Mouse (Mus musculus) forebrain, embryonic 11.5 days (tissue): ENCODE data around the gene Car1. TPM values are rescaled to one million over a fixed set of nuclear protein-coding genes. Genes with fewer than 3 reads are reported as not detected.

ENCODE experiments used
- ATAC-seq: fragments of 200-750 bp; cut with Nextera tagmentation; replicated peaks from 2 replicates; pipeline ENCODE4 v1.8.0; 2017; ENCODE audit warnings: moderate TSS enrichment; ENCODE audit not compliant: low FRiP score
- DNase-seq: peaks from one replicate; pipeline ENCODE4 v3.0.0-alpha.2; 2017; ENCODE audit warnings: low spot score
- H3K27ac ChIP-seq: fragments of 300-500 bp; sonication (generic); 2 replicates; pipeline ENCODE4 v1.5.1; 2014; ENCODE audit warnings: low read depth, low read length
- H3K27me3 ChIP-seq: fragments of 300-500 bp; sonication (generic); 2 replicates; pipeline ENCODE4 v1.6.1; 2014; ENCODE audit warnings: mild to moderate bottlenecking, low read length, mixed read lengths; ENCODE audit not compliant: control insufficient read depth, insufficient read depth
- H3K36me3 ChIP-seq: fragments of 300-500 bp; sonication (generic); 2 replicates; pipeline ENCODE4 v1.6.1; 2014; ENCODE audit warnings: mild to moderate bottlenecking, low read length, moderate library complexity, mixed read lengths; ENCODE audit not compliant: control insufficient read depth, insufficient read depth
- H3K4me1 ChIP-seq: fragments of 300-500 bp; sonication (generic); replicated peaks from 2 replicates; pipeline ENCODE4 v1.6.1; 2014; ENCODE audit warnings: low read length, mixed read lengths; ENCODE audit not compliant: control insufficient read depth, insufficient read depth
- H3K4me2 ChIP-seq: fragments of 300-500 bp; sonication (generic); 2 replicates; pipeline ENCODE4 v1.6.1; 2014; ENCODE audit warnings: low read depth, mild to moderate bottlenecking, low read length, moderate library complexity, mixed read lengths; ENCODE audit not compliant: severe bottlenecking
- H3K4me3 ChIP-seq: fragments of 300-500 bp; sonication (generic); 2 replicates; pipeline ENCODE4 v1.5.1; 2014; ENCODE audit warnings: low read depth, low read length
- H3K9ac ChIP-seq: fragments of 300-500 bp; sonication (generic); 2 replicates; pipeline ENCODE4 v1.6.1; 2014; ENCODE audit warnings: low read length
- H3K9me3 ChIP-seq: fragments of 300-500 bp; sonication (generic); 2 replicates; pipeline ENCODE4 v1.6.1; 2016; ENCODE audit warnings: low read length, mixed read lengths; ENCODE audit not compliant: control insufficient read depth
- WGBS: fragments of 180-500 bp; shearing (Covaris S2); extraction: QIAGEN DNeasy Blood & Tissue Kit; methylation state at CpG from one replicate; pipeline ENCODE4 v1.1.7; 2014; 5-methylcytosine and 5-hydroxymethylcytosine counted together
- polyA plus RNA-seq: library from polyadenylated mRNA; unstranded; fragments of >200 nt; fragmentation: Nextera tagmentation; extraction: Ambion mirVana; gene quantifications from 2 replicates; pipeline ENCODE4 v1.2.1, GENCODE M21; 2014

The Car1 gene
- polyA plus RNA-seq = 0.20 TPM in 1 of 2 replicates, not detected in the other

GRCm38 (mm10) chr3:14808211-14808610 is at the start of gene Car1:
TSS of gene Car1 (minus strand) at chr3:14808368.
- Histone ChIP-seq H3K9ac (no peak within 1 kb of the TSS), H3K27me3 (no peaks in the 10 kb centered on the region), H3K4me1 (no peaks in the 10 kb centered on the region), H3K36me3 (no peaks in the 10 kb centered on the region), H3K9me3 (no peaks in the 10 kb centered on the region), H3K4me2 (no peak within 1 kb of the TSS), H3K4me3 (no peak within 1 kb of the TSS), H3K27ac (no peak within 1 kb of the TSS)
- 86% methylated on average over 1 of the region's 1 CpGs for WGBS
- DNase-seq (no peak), ATAC-seq (no peak)

- Histone ChIP-seq H3K9me3 (no peaks in the 10 kb centered on the region), H3K27me3 (no peaks in the 10 kb centered on the region), H3K4me1 (no peaks in the 10 kb centered on the region; the same call in 1 of the 2 replicates), H3K36me3 (no peaks in the 10 kb centered on the region), H3K9ac (no peak overlapping the region), H3K4me2 (no peak overlapping the region), H3K4me3 (no peak overlapping the region), H3K27ac (no peak overlapping the region)
- ATAC-seq = no peak
- no peak for DNase-seq
- WGBS = 91% methylated on average over 3 of the region's 3 CpGs
These were observed 49.7 kb upstream of the Car1 start for GRCm38 (mm10) chr3:14857874-14858273.

- ATAC-seq = no peak
- Histone ChIP-seq H3K27ac (no peak overlapping the region), H3K4me3 (no peak overlapping the region), H3K4me2 (no peak overlapping the region), H3K36me3 (no peaks in the 10 kb centered on the region), H3K27me3 (no peaks in the 10 kb centered on the region), H3K9me3 (no peaks in the 10 kb centered on the region), H3K4me1 (no peaks in the 10 kb centered on the region), H3K9ac (no peak overlapping the region)
- no peak for DNase-seq
- WGBS = 69% methylated on average over 1 of the region's 1 CpGs
These were observed 46.3 kb upstream of the Car1 start for GRCm38 (mm10) chr3:14854446-14854845.

GRCm38 (mm10) chr3:14853966-14854365 is 45.8 kb upstream of the Car1 start:
- no peak for ATAC-seq
- no peaks in the 10 kb centered on the region for H3K36me3 ChIP-seq
- H3K4me3 ChIP-seq = no peak overlapping the region
- H3K27me3 ChIP-seq = no peaks in the 10 kb centered on the region
- H3K9me3 ChIP-seq = no peaks in the 10 kb centered on the region
- DNase-seq = no peak
- no peak overlapping the region for H3K27ac ChIP-seq
- H3K9ac ChIP-seq = no peak overlapping the region
- H3K4me2 ChIP-seq = no peak overlapping the region
- 76% methylated on average over 5 of the region's 5 CpGs for WGBS
- no peaks in the 10 kb centered on the region for H3K4me1 ChIP-seq

- Histone ChIP-seq H3K9ac (no peak overlapping the region), H3K27me3 (no peaks in the 10 kb centered on the region), H3K4me1 (no peaks in the 10 kb centered on the region), H3K36me3 (no peaks in the 10 kb centered on the region), H3K4me3 (no peak overlapping the region), H3K9me3 (no peaks in the 10 kb centered on the region), H3K4me2 (no peak overlapping the region), H3K27ac (no peak overlapping the region)
- 92% methylated on average over 2 of the region's 2 CpGs for WGBS
- DNase-seq (no peak), ATAC-seq (no peak)
These were observed 40.6 kb upstream of the Car1 start for GRCm38 (mm10) chr3:14848587-14849254.

- Histone ChIP-seq H3K4me3 (no peak overlapping the region), H3K27ac (no peak overlapping the region), H3K27me3 (no peaks in the 10 kb centered on the region), H3K9me3 (no peaks in the 10 kb centered on the region), H3K9ac (no peak overlapping the region), H3K4me2 (no peak overlapping the region), H3K36me3 (no peaks in the 10 kb centered on the region), H3K4me1 (no peaks in the 10 kb centered on the region)
- 79% methylated on average over 3 of the region's 3 CpGs for WGBS
- DNase-seq (no peak), ATAC-seq (no peak)
These were observed 31.4 kb upstream of the Car1 start for GRCm38 (mm10) chr3:14839466-14840118.

GRCm38 (mm10) chr3:14838936-14839335 is 30.8 kb upstream of the Car1 start:
- WGBS = 93% methylated on average over 1 of the region's 1 CpGs
- no peak for DNase-seq
- Histone ChIP-seq H3K9ac (no peak overlapping the region), H3K9me3 (no peaks in the 10 kb centered on the region), H3K4me2 (no peak overlapping the region), H3K4me3 (no peak overlapping the region), H3K36me3 (no peaks in the 10 kb centered on the region), H3K27me3 (no peaks in the 10 kb centered on the region), H3K27ac (no peak overlapping the region), H3K4me1 (no peaks in the 10 kb centered on the region)
- no peak for ATAC-seq

GRCm38 (mm10) chr3:14832766-14833165 is 24.6 kb upstream of the Car1 start:
- DNase-seq = no peak
- H3K4me1 ChIP-seq = no peaks in the 10 kb centered on the region
- H3K4me2 ChIP-seq = no peak overlapping the region
- H3K36me3 ChIP-seq = no peaks in the 10 kb centered on the region
- no peak overlapping the region for H3K27ac ChIP-seq
- no peak for ATAC-seq
- H3K4me3 ChIP-seq = no peak overlapping the region
- H3K27me3 ChIP-seq = no peaks in the 10 kb centered on the region
- H3K9me3 ChIP-seq = no peaks in the 10 kb centered on the region
- H3K9ac ChIP-seq = no peak overlapping the region
